Mouse (Mus musculus): Measurements from ENCODE around the gene Tomm20. TPM values are rescaled to one million over a fixed set of nuclear protein-coding genes. Genes with fewer than 3 reads are reported as not detected.

Tomm20 gene
- polyA plus RNA-seq, 1 experiment = 327 TPM

GRCm38 (mm10) chr8:126968107-126968506, 22.5 kb upstream of the Tomm20 start:
- no peak for TF ChIP-seq POLR2AphosphoS2 (IDR thresholded peaks at IDR 0.05; ENCODE audit: insufficient read length, low read depth)
- no peak for TF ChIP-seq CEBPB (IDR thresholded peaks at IDR 0.05; ENCODE audit: insufficient read depth, poor library complexity, severe bottlenecking)
- no peak for TF ChIP-seq MYOD1 (IDR thresholded peaks at IDR 0.05; ENCODE audit: control insufficient read depth in 1 of 3, insufficient read length in 2 of 3, low read depth in 2 of 3)
- H3K4me2 ChIP-seq (ENCODE audit: low read depth) = no peak overlapping the region
- no peak overlapping the region for H3ac ChIP-seq (ENCODE audit: control insufficient read depth, insufficient read length)
- no peaks in the 10 kb centered on the region for H3K27me3 ChIP-seq (ENCODE audit: control insufficient read depth, insufficient read depth, insufficient read length)
- no peak overlapping the region for H3K4me3 ChIP-seq
- peaks cover 23% of the 10 kb centered on the region for H3K36me3 ChIP-seq (ENCODE audit: control insufficient read depth, insufficient read depth)
- peaks cover 25% of the 10 kb centered on the region for H3K79me2 ChIP-seq (ENCODE audit: control insufficient read depth, insufficient read depth)

GRCm38 (mm10) chr8:126965246-126965645, 19.6 kb upstream of the Tomm20 start:
- peaks cover 19% of the 10 kb centered on the region for H3K79me2 ChIP-seq (ENCODE audit: control insufficient read depth, insufficient read depth)
- peaks cover 23% of the 10 kb centered on the region for H3K36me3 ChIP-seq (ENCODE audit: control insufficient read depth, insufficient read depth)
- H3K4me2 ChIP-seq (ENCODE audit: low read depth) = no peak overlapping the region
- H3K4me3 ChIP-seq = no peak overlapping the region
- no peaks in the 10 kb centered on the region for H3K27me3 ChIP-seq (ENCODE audit: control insufficient read depth, insufficient read depth, insufficient read length)
- H3ac ChIP-seq (ENCODE audit: control insufficient read depth, insufficient read length) = no peak overlapping the region
- TF ChIP-seq MYOD1 (IDR thresholded peaks at IDR 0.05; ENCODE audit: control insufficient read depth in 1 of 3, insufficient read length in 2 of 3, low read depth in 2 of 3) (no peak), TCF12 (IDR thresholded peaks at IDR 0.05; ENCODE audit: insufficient read depth, poor library complexity, severe bottlenecking) (no peak), E2F4 (IDR thresholded peaks at IDR 0.05; ENCODE audit: insufficient read depth) (no peak)

GRCm38 (mm10) chr8:126962871-126963270, 17.2 kb upstream of the Tomm20 start:
- TF ChIP-seq TCF12 (IDR thresholded peaks at IDR 0.05; ENCODE audit: insufficient read depth, poor library complexity, severe bottlenecking) (no peak), MAX (IDR thresholded peaks at IDR 0.05; ENCODE audit: low read depth) (no peak), USF1 (IDR thresholded peaks at IDR 0.05; ENCODE audit: low read depth) (no peak), POLR2AphosphoS2 (IDR thresholded peaks at IDR 0.05; ENCODE audit: insufficient read length, low read depth) (no peak), TCF3 (IDR thresholded peaks at IDR 0.05; ENCODE audit: insufficient read length, low read depth) (no peak)
- Histone ChIP-seq H3K36me3 (ENCODE audit: control insufficient read depth, insufficient read depth) (peaks cover 33% of the 10 kb centered on the region), H3ac (ENCODE audit: control insufficient read depth, insufficient read length) (no peak overlapping the region), H3K4me2 (ENCODE audit: low read depth) (no peak overlapping the region), H3K79me2 (ENCODE audit: control insufficient read depth, insufficient read depth) (no peaks in the 10 kb centered on the region), H3K27me3 (ENCODE audit: control insufficient read depth, insufficient read depth, insufficient read length) (no peaks in the 10 kb centered on the region), H3K4me3 (no peak overlapping the region)

GRCm38 (mm10) chr8:126961516-126961915, 15.9 kb upstream of the Tomm20 start:
- Histone ChIP-seq H3K36me3 (ENCODE audit: control insufficient read depth, insufficient read depth) (peaks cover 40% of the 10 kb centered on the region), H3K4me3 (no peak overlapping the region), H3K4me2 (ENCODE audit: low read depth) (no peak overlapping the region), H3ac (ENCODE audit: control insufficient read depth, insufficient read length) (no peak overlapping the region), H3K79me2 (ENCODE audit: control insufficient read depth, insufficient read depth) (no peaks in the 10 kb centered on the region), H3K27me3 (ENCODE audit: control insufficient read depth, insufficient read depth, insufficient read length) (no peaks in the 10 kb centered on the region)
- TF ChIP-seq USF1 (IDR thresholded peaks at IDR 0.05; ENCODE audit: low read depth) = no peak
- TF ChIP-seq E2F4 (IDR thresholded peaks at IDR 0.05; ENCODE audit: insufficient read depth) = no peak
- TF ChIP-seq SRF (IDR thresholded peaks at IDR 0.05; ENCODE audit: control insufficient read depth, insufficient read length, low read depth) = no peak
- TF ChIP-seq MYOD1 (IDR thresholded peaks at IDR 0.05; ENCODE audit: control insufficient read depth in 1 of 3, insufficient read length in 2 of 3, low read depth in 2 of 3) = no peak

GRCm38 (mm10) chr8:126951900-126952636, 6.4 kb upstream of the Tomm20 start:
- H3ac ChIP-seq (ENCODE audit: control insufficient read depth, insufficient read length) = no peak overlapping the region
- no peaks in the 10 kb centered on the region for H3K79me2 ChIP-seq (ENCODE audit: control insufficient read depth, insufficient read depth)
- H3K4me3 ChIP-seq = no peak overlapping the region
- peaks cover 54% of the 10 kb centered on the region for H3K36me3 ChIP-seq (ENCODE audit: control insufficient read depth, insufficient read depth)
- H3K27me3 ChIP-seq (ENCODE audit: control insufficient read depth, insufficient read depth, insufficient read length) = no peaks in the 10 kb centered on the region
- TF ChIP-seq POLR2AphosphoS2 (IDR thresholded peaks at IDR 0.05; ENCODE audit: insufficient read length, low read depth) = no peak
- no peak for TF ChIP-seq E2F4 (IDR thresholded peaks at IDR 0.05; ENCODE audit: insufficient read depth)
- no peak for TF ChIP-seq TCF12 (IDR thresholded peaks at IDR 0.05; ENCODE audit: insufficient read depth, poor library complexity, severe bottlenecking)
- TF ChIP-seq POLR2A (IDR thresholded peaks at IDR 0.05; ENCODE audit: insufficient read length, low read depth) = no peak
- peak in 1 of 3 experiments; percentile 57 for TF ChIP-seq MYOD1 (IDR thresholded peaks at IDR 0.05; ENCODE audit: control insufficient read depth in 1 of 3, insufficient read length in 2 of 3, low read depth in 2 of 3)
- no peak for TF ChIP-seq MAX (IDR thresholded peaks at IDR 0.05; ENCODE audit: low read depth)
- no peak for TF ChIP-seq MYOG (IDR thresholded peaks at IDR 0.05; ENCODE audit: control insufficient read depth in 1 of 3, insufficient read depth in 1 of 3, insufficient read length in 2 of 3, low read depth in 2 of 3)
- H3K4me2 ChIP-seq (ENCODE audit: low read depth) = no peak overlapping the region

- Histone ChIP-seq H3K4me2 (ENCODE audit: low read depth) (no peak overlapping the region), H3K79me2 (ENCODE audit: control insufficient read depth, insufficient read depth) (peaks cover 10% of the 10 kb centered on the region), H3K36me3 (ENCODE audit: control insufficient read depth, insufficient read depth) (peaks cover 37% of the 10 kb centered on the region), H3K27me3 (ENCODE audit: control insufficient read depth, insufficient read depth, insufficient read length) (no peaks in the 10 kb centered on the region), H3ac (ENCODE audit: control insufficient read depth, insufficient read length) (no peak overlapping the region), H3K4me3 (no peak overlapping the region)
- TF ChIP-seq MYOG (IDR thresholded peaks at IDR 0.05; ENCODE audit: control insufficient read depth in 1 of 3, insufficient read depth in 1 of 3, insufficient read length in 2 of 3, low read depth in 2 of 3) = no peak
- no peak for TF ChIP-seq USF1 (IDR thresholded peaks at IDR 0.05; ENCODE audit: low read depth)
- TF ChIP-seq CEBPB (IDR thresholded peaks at IDR 0.05; ENCODE audit: insufficient read depth, poor library complexity, severe bottlenecking) = no peak
- TF ChIP-seq POLR2AphosphoS2 (IDR thresholded peaks at IDR 0.05; ENCODE audit: insufficient read length, low read depth) = no peak
- TF ChIP-seq E2F4 (IDR thresholded peaks at IDR 0.05; ENCODE audit: insufficient read depth) = no peak
- TF ChIP-seq TCF12 (IDR thresholded peaks at IDR 0.05; ENCODE audit: insufficient read depth, poor library complexity, severe bottlenecking) = no peak
- TF ChIP-seq SRF (IDR thresholded peaks at IDR 0.05; ENCODE audit: control insufficient read depth, insufficient read length, low read depth) = no peak
- no peak for TF ChIP-seq TCF3 (IDR thresholded peaks at IDR 0.05; ENCODE audit: insufficient read length, low read depth)
- no peak for TF ChIP-seq MYOD1 (IDR thresholded peaks at IDR 0.05; ENCODE audit: control insufficient read depth in 1 of 3, insufficient read length in 2 of 3, low read depth in 2 of 3)
- TF ChIP-seq MAX (IDR thresholded peaks at IDR 0.05; ENCODE audit: low read depth) = no peak
- no peak for TF ChIP-seq REST (IDR thresholded peaks at IDR 0.05; ENCODE audit: insufficient read depth, insufficient read length)
- TF ChIP-seq POLR2A (IDR thresholded peaks at IDR 0.05; ENCODE audit: insufficient read length, low read depth) = no peak
Observed at GRCm38 (mm10) chr8:126949527-126949926, 3.9 kb upstream of the Tomm20 start.

All from myocyte (in vitro differentiated cells).